Mouse (Mus musculus) C2C12 (cell line): ENCODE results near the gene 4930438A08Rik. TPM values are rescaled to one million over a fixed set of nuclear protein-coding genes. Genes with fewer than 3 reads are reported as not detected.

Experiments used
- H3K27me3 ChIP-seq: one replicate; pipeline ENCODE4 v1.6.1; 2011; ENCODE audit not compliant: control insufficient read depth, insufficient read depth, insufficient read length
- H3K36me3 ChIP-seq: one replicate; pipeline ENCODE4 v1.6.1; 2011; ENCODE audit not compliant: control insufficient read depth, insufficient read depth
- H3K4me3 ChIP-seq: one replicate; pipeline ENCODE4 v1.5.1; 2011; ENCODE audit warnings: mild to moderate bottlenecking, control low read depth; ENCODE audit not compliant: poor library complexity, insufficient read depth, severe bottlenecking
- H3K79me2 ChIP-seq: one replicate; pipeline ENCODE4 v1.6.1; 2011; ENCODE audit not compliant: control insufficient read depth, insufficient read depth
- H3K79me3 ChIP-seq: one replicate; pipeline ENCODE4 v1.6.1; 2011; ENCODE audit warnings: low read depth, control low read depth
- H3ac ChIP-seq: one replicate; pipeline ENCODE3; 2011; ENCODE audit warnings: low read depth; ENCODE audit not compliant: control insufficient read depth, insufficient read length
- CEBPB ChIP-seq: IDR thresholded peaks from one replicate; pipeline ENCODE4 v1.6.1; 2011; ENCODE audit warnings: low read depth, mild to moderate bottlenecking, control low read depth, moderate library complexity
- CTCF ChIP-seq: IDR thresholded peaks from one replicate; pipeline ENCODE4 v1.5.1; 2011; ENCODE audit not compliant: control insufficient read depth, insufficient read depth, insufficient read length
- FOSL1 ChIP-seq: IDR thresholded peaks from one replicate; pipeline ENCODE4 v1.8.0; 2011; ENCODE audit warnings: mild to moderate bottlenecking, low read length; ENCODE audit not compliant: poor library complexity, insufficient read depth, severe bottlenecking
- MAX ChIP-seq: IDR thresholded peaks from one replicate; pipeline ENCODE4 v1.6.1; 2011; ENCODE audit warnings: mild to moderate bottlenecking, control low read depth
- MYOD1 ChIP-seq: IDR thresholded peaks from one replicate; pipeline ENCODE4 v1.6.1; 2011; ENCODE audit warnings: low read depth; ENCODE audit not compliant: control insufficient read depth, insufficient read length
- MYOG ChIP-seq: IDR thresholded peaks from one replicate; pipeline ENCODE4 v1.6.1; 2011; ENCODE audit not compliant: control insufficient read depth, insufficient read length; ENCODE audit errors: extremely low read depth
- USF1 ChIP-seq: IDR thresholded peaks from one replicate; pipeline ENCODE4 v1.6.1; 2011; ENCODE audit warnings: low read depth, mild to moderate bottlenecking, control low read depth, moderate library complexity
- polyA plus RNA-seq: library from polyadenylated mRNA; unstranded; fragments of >200 nt; fragmentation: generic; extraction: Trizol; gene quantifications from one replicate; pipeline ENCODE4 v1.2.1, GENCODE M21; 2012; ENCODE audit warnings: missing spikeins

Gene 4930438A08Rik
- polyA plus RNA-seq, 1 experiment = 0.01 TPM

DNA sequence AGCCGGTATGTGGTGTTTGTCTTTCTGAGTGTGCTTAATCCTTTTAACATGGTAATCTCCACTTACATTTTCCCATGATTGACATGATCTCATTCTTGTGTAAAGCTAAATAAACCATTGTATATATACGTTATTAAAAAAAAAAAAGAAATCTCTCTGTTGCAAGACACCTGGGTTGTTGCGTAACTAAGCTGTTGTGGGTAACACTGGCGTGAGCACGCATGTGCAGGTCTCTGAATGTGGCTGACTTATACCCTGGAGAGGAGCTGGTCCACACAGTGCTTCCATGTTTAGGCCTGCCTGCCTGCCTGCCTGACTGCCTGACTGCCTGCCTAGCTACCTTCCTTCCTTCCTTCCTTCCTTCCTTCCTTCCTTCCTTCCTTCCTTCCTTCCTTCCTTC, 24.0 kb upstream of the 4930438A08Rik start:
- no peaks in the 10 kb centered on the region for H3K79me3 ChIP-seq

DNA sequence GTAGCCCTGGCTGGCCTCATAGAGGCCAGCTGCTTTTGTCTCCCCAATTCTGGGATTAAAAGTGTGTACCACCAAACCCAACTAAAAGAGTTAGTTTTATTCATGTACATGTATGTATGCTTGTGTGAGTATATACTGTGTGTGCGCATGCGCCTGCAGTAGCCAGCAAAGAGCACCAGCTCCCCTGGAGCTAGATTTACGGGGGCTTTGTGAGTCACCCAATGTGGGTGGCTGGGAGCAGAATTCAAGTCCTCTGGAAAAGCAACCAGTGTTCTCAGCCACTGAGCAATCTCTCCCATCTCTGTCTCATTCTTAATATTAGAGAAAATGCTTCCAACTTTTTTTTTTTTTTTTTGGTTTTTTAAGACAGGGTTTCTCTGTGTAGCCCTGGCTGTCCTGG, 20.2 kb upstream of the 4930438A08Rik start:
- H3K79me3 ChIP-seq = no peaks in the 10 kb centered on the region
- no peaks in the 10 kb centered on the region for H3K36me3 ChIP-seq
- no peaks in the 10 kb centered on the region for H3K79me2 ChIP-seq
- no peak overlapping the region for H3ac ChIP-seq
- H3K27me3 ChIP-seq = no peaks in the 10 kb centered on the region
- H3K4me3 ChIP-seq = no peak overlapping the region
- no peak for TF ChIP-seq FOSL1
- no peak for TF ChIP-seq MYOG
- TF ChIP-seq MYOD1 = no peak
- no peak for TF ChIP-seq CTCF
- no peak for TF ChIP-seq CEBPB
- no peak for TF ChIP-seq USF1
- no peak for TF ChIP-seq MAX

More for the DNA sequence above, 24.0 kb upstream of the 4930438A08Rik start:
- no peaks in the 10 kb centered on the region for H3K79me2 ChIP-seq
- TF ChIP-seq USF1 (no peak), CEBPB (peak; percentile 87), CTCF (no peak), MYOD1 (no peak), MYOG (no peak), MAX (no peak), FOSL1 (no peak)
- H3K36me3 ChIP-seq = no peaks in the 10 kb centered on the region
- no peaks in the 10 kb centered on the region for H3K27me3 ChIP-seq
- no peak overlapping the region for H3K4me3 ChIP-seq
- H3ac ChIP-seq = no peak overlapping the region

DNA sequence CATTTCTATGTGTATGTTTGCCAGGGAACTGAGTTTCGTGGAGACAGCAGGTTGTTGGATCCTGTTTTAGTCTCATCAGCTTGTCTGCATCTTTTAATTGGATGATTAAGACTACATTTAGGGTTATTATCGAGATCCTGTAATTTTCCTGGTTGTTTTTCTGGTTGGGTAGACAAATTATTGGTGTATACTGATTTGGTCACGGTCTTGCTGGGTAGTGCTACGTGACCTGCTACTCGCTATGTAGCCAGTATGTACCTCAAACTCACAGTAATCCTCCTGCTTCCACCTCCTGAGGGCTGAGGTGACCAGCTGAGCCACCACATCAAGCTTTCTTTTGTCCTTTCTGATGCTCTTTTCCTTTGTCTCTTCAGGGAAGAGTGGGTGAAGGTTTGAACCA, 16.8 kb upstream of the 4930438A08Rik start:
- no peaks in the 10 kb centered on the region for H3K36me3 ChIP-seq
- no peak overlapping the region for H3ac ChIP-seq
- no peak overlapping the region for H3K4me3 ChIP-seq
- H3K27me3 ChIP-seq = peaks cover 8% of the 10 kb centered on the region
- H3K79me3 ChIP-seq = no peaks in the 10 kb centered on the region
- no peaks in the 10 kb centered on the region for H3K79me2 ChIP-seq
- TF ChIP-seq MYOD1 = no peak

DNA sequence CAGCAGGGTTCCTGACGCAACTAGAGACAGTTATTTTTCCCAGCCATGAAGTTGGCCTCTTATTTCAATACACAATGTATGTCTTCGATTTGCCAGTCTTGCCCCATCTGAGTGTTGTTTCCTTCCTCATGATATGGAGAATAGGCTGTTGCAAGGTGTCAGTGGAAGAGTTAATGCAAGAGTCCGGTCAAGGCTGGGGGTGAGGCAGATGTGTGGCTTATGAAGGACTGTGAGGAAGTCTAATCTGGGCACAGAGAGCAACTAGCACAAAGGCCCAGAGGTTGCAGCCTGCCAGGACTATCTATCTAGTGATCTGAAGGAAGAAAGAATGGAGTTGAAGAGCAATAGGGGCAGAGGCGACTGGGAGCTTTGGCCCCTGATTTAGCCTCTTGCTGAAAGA, 14.4 kb upstream of the 4930438A08Rik start:
- TF ChIP-seq MAX (no peak), USF1 (no peak), MYOD1 (no peak), FOSL1 (no peak), CTCF (no peak), CEBPB (no peak), MYOG (no peak)
- Histone ChIP-seq H3K4me3 (no peak overlapping the region), H3K79me2 (no peaks in the 10 kb centered on the region), H3K27me3 (peaks cover 21% of the 10 kb centered on the region), H3K79me3 (no peaks in the 10 kb centered on the region), H3K36me3 (no peaks in the 10 kb centered on the region), H3ac (no peak overlapping the region)

DNA sequence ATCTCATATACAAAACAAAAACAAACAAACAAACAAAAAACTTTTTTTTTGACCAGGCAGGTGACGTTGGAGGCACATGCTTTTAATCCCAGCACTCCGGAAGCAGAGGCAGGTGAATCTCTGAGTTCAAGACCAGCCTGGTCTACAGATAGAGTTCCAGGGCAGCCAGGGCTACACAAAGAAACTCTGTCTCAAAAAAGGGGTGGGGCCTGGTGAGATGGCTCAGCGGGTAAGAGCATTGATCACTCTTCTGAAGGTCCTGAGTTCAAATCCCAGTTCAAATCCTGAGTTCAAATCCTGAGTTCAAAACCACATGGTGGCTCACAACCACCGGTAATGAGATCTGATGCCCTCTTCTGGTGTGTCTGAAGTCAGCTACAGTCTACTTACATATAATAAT, 12.8 kb upstream of the 4930438A08Rik start:
- H3K27me3 ChIP-seq = peaks cover 21% of the 10 kb centered on the region
- H3K79me2 ChIP-seq = no peaks in the 10 kb centered on the region
- no peak for TF ChIP-seq CEBPB
- TF ChIP-seq MYOG = no peak
- no peak for TF ChIP-seq CTCF
- no peak for TF ChIP-seq MAX
- no peaks in the 10 kb centered on the region for H3K36me3 ChIP-seq
- no peak overlapping the region for H3K4me3 ChIP-seq
- H3ac ChIP-seq = no peak overlapping the region
- H3K79me3 ChIP-seq = no peaks in the 10 kb centered on the region

DNA sequence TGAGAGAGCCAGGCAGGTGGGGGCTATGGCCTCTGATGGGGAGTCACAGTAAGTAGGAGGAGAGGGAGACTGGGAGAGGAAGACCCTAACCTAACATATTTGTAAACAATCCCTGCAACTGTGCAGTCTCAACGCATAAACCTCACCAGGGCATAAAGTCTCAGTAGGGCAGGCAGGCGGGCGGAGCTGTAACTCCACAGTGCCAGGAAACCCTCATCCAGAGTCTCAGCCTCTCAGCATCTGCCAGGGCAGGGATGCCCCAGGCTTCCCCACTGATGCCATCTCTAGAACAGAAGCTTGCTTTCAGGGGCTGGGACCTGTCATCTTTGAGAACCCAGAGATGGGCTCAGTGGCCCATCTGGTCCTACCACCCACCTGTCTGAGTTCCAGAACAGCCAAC, 12.3 kb upstream of the 4930438A08Rik start:
- H3ac ChIP-seq = no peak overlapping the region
- H3K79me2 ChIP-seq = no peaks in the 10 kb centered on the region
- TF ChIP-seq MYOD1 = no peak
- TF ChIP-seq CTCF = no peak
- H3K4me3 ChIP-seq = no peak overlapping the region
- H3K36me3 ChIP-seq = no peaks in the 10 kb centered on the region
- peaks cover 21% of the 10 kb centered on the region for H3K27me3 ChIP-seq
- no peaks in the 10 kb centered on the region for H3K79me3 ChIP-seq

DNA sequence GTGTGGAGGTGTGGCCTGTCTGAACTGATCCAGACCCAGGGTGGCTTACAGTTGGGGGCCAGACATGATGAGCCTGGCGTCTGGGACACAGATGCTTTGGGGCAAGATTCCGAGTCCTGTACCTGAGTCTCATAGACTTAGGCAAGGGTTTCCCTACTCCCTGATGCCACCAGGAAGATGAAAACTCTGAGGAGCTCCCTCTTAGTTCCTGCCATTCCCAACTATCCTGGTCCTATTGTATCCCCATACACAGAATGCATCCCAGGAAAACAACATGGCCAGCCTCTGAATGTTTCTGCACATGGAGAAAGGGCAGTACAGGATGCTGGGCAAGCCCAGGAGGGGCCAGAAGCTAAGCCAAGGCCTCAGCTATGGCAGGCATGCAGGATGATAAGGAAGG, 11.1 kb upstream of the 4930438A08Rik start:
- Histone ChIP-seq H3ac (no peak overlapping the region), H3K79me3 (no peaks in the 10 kb centered on the region), H3K27me3 (peaks cover 24% of the 10 kb centered on the region), H3K4me3 (no peak overlapping the region), H3K36me3 (no peaks in the 10 kb centered on the region), H3K79me2 (no peaks in the 10 kb centered on the region)
- TF ChIP-seq MAX = no peak
- TF ChIP-seq CTCF = no peak
- no peak for TF ChIP-seq USF1
- no peak for TF ChIP-seq CEBPB
- no peak for TF ChIP-seq MYOD1
